Mouse (Mus musculus) olfactory bulb, adult 2 months (tissue): ENCODE results near the gene Rhog. TPM values are rescaled to one million over a fixed set of nuclear protein-coding genes. Genes with fewer than 3 reads are reported as not detected.

Experiments
- H3K27ac ChIP-seq: fragments of 200-500 bp; 2 replicates; pipeline ENCODE4 v1.5.1; 2012; ENCODE audit warnings: low read depth, low read length; ENCODE audit not compliant: insufficient read depth
- H3K4me1 ChIP-seq: fragments of 200-500 bp; 2 replicates; pipeline ENCODE4 v1.6.1; 2012; ENCODE audit warnings: low read length; ENCODE audit not compliant: control insufficient read depth, insufficient read depth
- H3K4me3 ChIP-seq: fragments of 200-500 bp; 2 replicates; pipeline ENCODE4 v1.5.1; 2012; ENCODE audit warnings: mild to moderate bottlenecking, low read depth, low read length, moderate library complexity; ENCODE audit not compliant: insufficient read depth
- CTCF ChIP-seq: fragments of 200-500 bp; IDR thresholded peaks from 2 replicates; pipeline ENCODE4 v1.5.1; 2012; ENCODE audit warnings: low read depth, mild to moderate bottlenecking, low read length, moderate library complexity; ENCODE audit not compliant: insufficient read depth
- POLR2A ChIP-seq: fragments of 200-500 bp; IDR thresholded peaks from 2 replicates; pipeline ENCODE4 v1.6.1; 2012; ENCODE audit warnings: mild to moderate bottlenecking, low read depth, low read length, moderate library complexity; ENCODE audit not compliant: insufficient read depth
- WGBS: fragments of 180-500 bp; shearing (Covaris S2); methylation state at CpG from one replicate; pipeline ENCODE4 v1.1.7; 2018; 5-methylcytosine and 5-hydroxymethylcytosine counted together
- polyA plus RNA-seq: library from polyadenylated mRNA; stranded (reverse); fragments of >200 nt; gene quantifications from 2 replicates; pipeline ENCODE4 v1.2.4, GENCODE M21; 2012; ENCODE audit warnings: low replicate concordance; ENCODE audit not compliant: missing spikeins, insufficient read depth, insufficient read length

Rhog gene
- polyA plus RNA-seq, 1 experiment = not detected

- Histone ChIP-seq H3K27ac (peak within 1 kb of the TSS; percentile 95), H3K4me3 (peak within 1 kb of the TSS; percentile 93), H3K4me1 (no peaks in the 10 kb centered on the region)
- WGBS = under 1% methylated on average over 86 of the region's 87 CpGs
- TF ChIP-seq CTCF = 0 out of 2 replicates have a peak, but pooled peaks have one; percentile 26
- peak; percentile 91 for TF ChIP-seq POLR2A
Measured at GRCm38 (mm10) chr7:102209756-102210721, 45.8 kb downstream of the Rhog start, which contains the start of the genes Nup98 and Pgap2. TSS of gene Nup98 (minus strand) at chr7:102210176. TSS of gene Pgap2 (plus strand) at chr7:102210208.

GRCm38 (mm10) chr7:102208806-102209363, 47.0 kb downstream of the Rhog start:
- no peak overlapping the region for H3K4me3 ChIP-seq
- H3K27ac ChIP-seq = no peak overlapping the region
- TF ChIP-seq CTCF (no peak), POLR2A (no peak)
- H3K4me1 ChIP-seq = no peaks in the 10 kb centered on the region
- 47% methylated on average over 4 of the region's 4 CpGs for WGBS

- WGBS = 83% methylated on average over 1 of the region's 1 CpGs
- TF ChIP-seq CTCF = no peak
- TF ChIP-seq POLR2A = no peak
- no peak overlapping the region for H3K27ac ChIP-seq
- H3K4me1 ChIP-seq = no peaks in the 10 kb centered on the region
- no peak overlapping the region for H3K4me3 ChIP-seq
Measured at GRCm38 (mm10) chr7:102205646-102206045, 50.2 kb downstream of the Rhog start.

GRCm38 (mm10) chr7:102204296-102204857, 51.5 kb downstream of the Rhog start:
- TF ChIP-seq CTCF (no peak), POLR2A (no peak)
- 87% methylated on average over 3 of the region's 3 CpGs for WGBS
- no peak overlapping the region for H3K27ac ChIP-seq
- H3K4me1 ChIP-seq = no peaks in the 10 kb centered on the region
- H3K4me3 ChIP-seq = no peak overlapping the region

- Histone ChIP-seq H3K4me3 (no peak overlapping the region), H3K4me1 (no peaks in the 10 kb centered on the region), H3K27ac (no peak overlapping the region)
- no peak for TF ChIP-seq POLR2A
- TF ChIP-seq CTCF = no peak
Measured at GRCm38 (mm10) chr7:102200996-102201785, 54.7 kb downstream of the Rhog start.

- Histone ChIP-seq H3K4me1 (no peaks in the 10 kb centered on the region), H3K4me3 (no peak overlapping the region), H3K27ac (no peak overlapping the region)
- WGBS = 75% methylated on average over 3 of the region's 3 CpGs
- TF ChIP-seq CTCF (no peak), POLR2A (no peak)
Measured at GRCm38 (mm10) chr7:102200576-102200975, 55.3 kb downstream of the Rhog start.

GRCm38 (mm10) chr7:102192356-102192755, 63.5 kb downstream of the Rhog start:
- TF ChIP-seq POLR2A (no peak), CTCF (no peak)
- WGBS = 79% methylated on average over 1 of the region's 1 CpGs
- no peak overlapping the region for H3K27ac ChIP-seq

More at GRCm38 (mm10) chr7:102192356-102192755, 63.5 kb downstream of the Rhog start:
- H3K4me1 ChIP-seq = no peaks in the 10 kb centered on the region
- no peak overlapping the region for H3K4me3 ChIP-seq

Other genes starting within 250 kb of the Rhog start
- not detected in 2 replicates for gene Il18bp, start 237.4 kb downstream of the Rhog start, polyA plus RNA-seq
- gene Rnf121, start 190.6 kb downstream of the Rhog start, polyA plus RNA-seq = not detected in 2 replicates
- gene Xndc1, start 190.5 kb downstream of the Rhog start, polyA plus RNA-seq = not detected in 2 replicates
- gene Xntrpc, start 190.3 kb downstream of the Rhog start, polyA plus RNA-seq = not detected in 2 replicates
- not detected in 2 replicates for gene Trpc2, start 172.9 kb downstream of the Rhog start, polyA plus RNA-seq
- gene Art1, start 154.3 kb downstream of the Rhog start, polyA plus RNA-seq = not detected in 2 replicates
- not detected in 2 replicates for gene Art5, start 146.6 kb downstream of the Rhog start, polyA plus RNA-seq
- not detected in 2 replicates for gene Chrna10, start 139.2 kb downstream of the Rhog start, polyA plus RNA-seq
- gene Nup98, start 45.9 kb downstream of the Rhog start, polyA plus RNA-seq = not detected in 2 replicates
- gene Pgap2, start 45.8 kb downstream of the Rhog start, polyA plus RNA-seq = not detected in 2 replicates
- gene Stim1, start 11.8 kb upstream of the Rhog start, polyA plus RNA-seq = not detected in 2 replicates
- gene Rrm1, start 185.6 kb upstream of the Rhog start, polyA plus RNA-seq = not detected in 2 replicates
- gene Olfr543, start 225.6 kb upstream of the Rhog start, polyA plus RNA-seq = not detected in 2 replicates
- gene Olfr544, start 232.3 kb upstream of the Rhog start, polyA plus RNA-seq = not detected in 2 replicates
- not detected in 2 replicates for gene Olfr545, start 243.5 kb upstream of the Rhog start, polyA plus RNA-seq